Mouse (Mus musculus) midbrain, embryonic 15.5 days (tissue): ENCODE data around the gene Mcu. TPM values are rescaled to one million over a fixed set of nuclear protein-coding genes. Genes with fewer than 3 reads are reported as not detected.

Source experiments
- ATAC-seq: fragments of 200-750 bp; cut with Nextera tagmentation; replicated peaks from 2 replicates; pipeline ENCODE4 v1.8.0; 2017; ENCODE audit warnings: moderate TSS enrichment
- H3K27ac ChIP-seq: fragments of 300-500 bp; sonication (generic); 2 replicates; pipeline ENCODE4 v1.5.1; 2015; ENCODE audit warnings: mild to moderate bottlenecking, inconsistent platforms
- H3K27me3 ChIP-seq: fragments of 300-500 bp; sonication (generic); replicated peaks from 2 replicates; pipeline ENCODE4 v1.6.1; 2015; ENCODE audit warnings: inconsistent platforms
- H3K36me3 ChIP-seq: fragments of 300-500 bp; sonication (generic); replicated peaks from 2 replicates; pipeline ENCODE4 v1.6.1; 2015; ENCODE audit warnings: inconsistent platforms
- H3K4me1 ChIP-seq: fragments of 300-500 bp; sonication (generic); 2 replicates; pipeline ENCODE4 v1.6.1; 2015; ENCODE audit warnings: inconsistent platforms
- H3K4me2 ChIP-seq: fragments of 300-500 bp; sonication (generic); 2 replicates; pipeline ENCODE4 v1.6.1; 2015; ENCODE audit warnings: inconsistent platforms, mild to moderate bottlenecking, moderate library complexity
- H3K4me3 ChIP-seq: fragments of 300-500 bp; sonication (generic); 2 replicates; pipeline ENCODE4 v1.5.1; 2015; ENCODE audit warnings: mild to moderate bottlenecking, inconsistent platforms
- H3K9ac ChIP-seq: fragments of 300-500 bp; sonication (generic); 2 replicates; pipeline ENCODE4 v1.6.1; 2015; ENCODE audit warnings: mild to moderate bottlenecking, inconsistent platforms
- H3K9me3 ChIP-seq: fragments of 300-500 bp; sonication (generic); 2 replicates; pipeline ENCODE4 v1.6.1; 2016; ENCODE audit warnings: inconsistent platforms
- WGBS: fragments of 180-500 bp; shearing (Covaris S2); methylation state at CpG from one replicate; pipeline ENCODE4 v1.1.7; 2015; ENCODE audit warnings: mixed read lengths; 5-methylcytosine and 5-hydroxymethylcytosine counted together
- polyA plus RNA-seq: library from polyadenylated mRNA; unstranded; fragments of >200 nt; fragmentation: Nextera tagmentation; extraction: Ambion mirVana; gene quantifications from 2 replicates; pipeline ENCODE4 v1.2.1, GENCODE M21; 2015

Mcu gene
- polyA plus RNA-seq, 1 experiment from 2014 or later = 29.8 TPM

GRCm38 (mm10) chr10:59459767-59460166, 156.7 kb downstream of the Mcu start:
- Histone ChIP-seq H3K9ac (no peak overlapping the region), H3K27ac (no peak overlapping the region), H3K4me3 (no peak overlapping the region), H3K4me1 (no peaks in the 10 kb centered on the region), H3K9me3 (no peaks in the 10 kb centered on the region), H3K27me3 (no peaks in the 10 kb centered on the region), H3K36me3 (no peaks in the 10 kb centered on the region), H3K4me2 (no peak overlapping the region)
- ATAC-seq = no peak
- WGBS = 82% methylated on average over 12 of the region's 12 CpGs

GRCm38 (mm10) chr10:59454631-59455030, 161.9 kb downstream of the Mcu start:
- 95% methylated on average over 15 of the region's 15 CpGs for WGBS
- H3K4me3 ChIP-seq = no peak overlapping the region
- ATAC-seq = no peak
- no peaks in the 10 kb centered on the region for H3K9me3 ChIP-seq
- no peak overlapping the region for H3K27ac ChIP-seq
- no peak overlapping the region for H3K9ac ChIP-seq
- no peak overlapping the region for H3K4me2 ChIP-seq
- H3K4me1 ChIP-seq = 0 out of 2 replicates have a peak, but pooled peaks cover 2% of the 10 kb centered on the region
- H3K27me3 ChIP-seq = no peaks in the 10 kb centered on the region
- H3K36me3 ChIP-seq = no peaks in the 10 kb centered on the region

GRCm38 (mm10) chr10:59451839-59452238, 164.7 kb downstream of the Mcu start:
- Histone ChIP-seq H3K4me1 (0 out of 2 replicates have a peak, but pooled peaks cover 2% of the 10 kb centered on the region), H3K4me2 (no peak overlapping the region), H3K27ac (no peak overlapping the region), H3K36me3 (no peaks in the 10 kb centered on the region), H3K27me3 (no peaks in the 10 kb centered on the region), H3K4me3 (no peak overlapping the region), H3K9ac (no peak overlapping the region), H3K9me3 (no peaks in the 10 kb centered on the region)
- peak; percentile 82 for ATAC-seq
- 38% methylated on average over 5 of the region's 5 CpGs for WGBS

- H3K4me2 ChIP-seq = no peak overlapping the region
- H3K4me1 ChIP-seq = 0 out of 2 replicates have a peak, but pooled peaks cover 2% of the 10 kb centered on the region
- no peak overlapping the region for H3K4me3 ChIP-seq
- no peaks in the 10 kb centered on the region for H3K9me3 ChIP-seq
- H3K27ac ChIP-seq = no peak overlapping the region
- no peaks in the 10 kb centered on the region for H3K27me3 ChIP-seq
- no peaks in the 10 kb centered on the region for H3K36me3 ChIP-seq
- ATAC-seq = no peak
- 86% methylated on average over 9 of the region's 9 CpGs for WGBS
- no peak overlapping the region for H3K9ac ChIP-seq
These were observed 168.9 kb downstream of the Mcu start for GRCm38 (mm10) chr10:59447546-59447945.

- no peaks in the 10 kb centered on the region for H3K9me3 ChIP-seq
- no peak overlapping the region for H3K27ac ChIP-seq
- H3K4me2 ChIP-seq = no peak overlapping the region
- no peaks in the 10 kb centered on the region for H3K36me3 ChIP-seq
- H3K9ac ChIP-seq = no peak overlapping the region
- no peak for ATAC-seq
- H3K4me3 ChIP-seq = no peak overlapping the region
- no peaks in the 10 kb centered on the region for H3K27me3 ChIP-seq
- WGBS = 85% methylated on average over 10 of the region's 10 CpGs
- 0 out of 2 replicates have a peak, but pooled peaks cover 1% of the 10 kb centered on the region for H3K4me1 ChIP-seq
These were observed 169.5 kb downstream of the Mcu start for GRCm38 (mm10) chr10:59446911-59447437.

- no peaks in the 10 kb centered on the region for H3K4me1 ChIP-seq
- no peaks in the 10 kb centered on the region for H3K36me3 ChIP-seq
- no peak overlapping the region for H3K27ac ChIP-seq
- no peaks in the 10 kb centered on the region for H3K9me3 ChIP-seq
- no peak overlapping the region for H3K4me3 ChIP-seq
- H3K27me3 ChIP-seq = no peaks in the 10 kb centered on the region
- H3K9ac ChIP-seq = no peak overlapping the region
- no peak overlapping the region for H3K4me2 ChIP-seq
- 54% methylated on average over 8 of the region's 8 CpGs for WGBS
- no peak for ATAC-seq
These were observed 171.9 kb downstream of the Mcu start for GRCm38 (mm10) chr10:59444635-59445034.

GRCm38 (mm10) chr10:59444106-59444505, 172.4 kb downstream of the Mcu start:
- Histone ChIP-seq H3K4me3 (no peak overlapping the region), H3K4me2 (no peak overlapping the region), H3K9ac (no peak overlapping the region), H3K27me3 (no peaks in the 10 kb centered on the region), H3K4me1 (no peaks in the 10 kb centered on the region), H3K9me3 (no peaks in the 10 kb centered on the region), H3K36me3 (no peaks in the 10 kb centered on the region), H3K27ac (no peak overlapping the region)
- WGBS = 63% methylated on average over 3 of the region's 3 CpGs
- ATAC-seq = no peak

- Histone ChIP-seq H3K27ac (no peak overlapping the region), H3K36me3 (no peaks in the 10 kb centered on the region), H3K4me1 (no peaks in the 10 kb centered on the region), H3K4me2 (no peak overlapping the region), H3K27me3 (no peaks in the 10 kb centered on the region), H3K4me3 (no peak overlapping the region), H3K9ac (no peak overlapping the region), H3K9me3 (no peaks in the 10 kb centered on the region)
- no peak for ATAC-seq
- WGBS = 72% methylated on average over 7 of the region's 7 CpGs
These were observed 173.3 kb downstream of the Mcu start for GRCm38 (mm10) chr10:59443212-59443611.

- no peak for ATAC-seq
- Histone ChIP-seq H3K27me3 (no peaks in the 10 kb centered on the region), H3K4me1 (no peaks in the 10 kb centered on the region), H3K27ac (no peak within 1 kb of the TSS), H3K9ac (no peak within 1 kb of the TSS), H3K9me3 (no peaks in the 10 kb centered on the region), H3K36me3 (no peaks in the 10 kb centered on the region), H3K4me2 (no peak within 1 kb of the TSS), H3K4me3 (no peak within 1 kb of the TSS)
- 88% methylated on average over 11 of the region's 11 CpGs for WGBS
These were observed 174.8 kb downstream of the Mcu start, which contains the start of gene Oit3 for GRCm38 (mm10) chr10:59441735-59442134. TSS of gene Oit3 (minus strand) at chr10:59441778.

GRCm38 (mm10) chr10:59440177-59440576, 176.3 kb downstream of the Mcu start:
- H3K4me2 ChIP-seq = no peak overlapping the region
- 47% methylated on average over 6 of the region's 6 CpGs for WGBS
- no peaks in the 10 kb centered on the region for H3K9me3 ChIP-seq
- H3K27me3 ChIP-seq = no peaks in the 10 kb centered on the region
- no peaks in the 10 kb centered on the region for H3K36me3 ChIP-seq
- H3K4me3 ChIP-seq = no peak overlapping the region
- no peak overlapping the region for H3K27ac ChIP-seq
- H3K4me1 ChIP-seq = no peaks in the 10 kb centered on the region
- ATAC-seq = no peak
- no peak overlapping the region for H3K9ac ChIP-seq

GRCm38 (mm10) chr10:59439508-59439931, 177.0 kb downstream of the Mcu start:
- Histone ChIP-seq H3K4me3 (no peak overlapping the region), H3K9ac (no peak overlapping the region), H3K36me3 (no peaks in the 10 kb centered on the region), H3K27me3 (no peaks in the 10 kb centered on the region), H3K9me3 (no peaks in the 10 kb centered on the region), H3K4me2 (no peak overlapping the region), H3K4me1 (no peaks in the 10 kb centered on the region), H3K27ac (no peak overlapping the region)
- ATAC-seq = no peak
- WGBS = 57% methylated on average over 5 of the region's 5 CpGs

- no peaks in the 10 kb centered on the region for H3K9me3 ChIP-seq
- 93% methylated on average over 12 of the region's 12 CpGs for WGBS
- H3K4me3 ChIP-seq = no peak overlapping the region
- no peak overlapping the region for H3K4me2 ChIP-seq
- no peak for ATAC-seq
- H3K27me3 ChIP-seq = no peaks in the 10 kb centered on the region
- H3K4me1 ChIP-seq = no peaks in the 10 kb centered on the region
- no peaks in the 10 kb centered on the region for H3K36me3 ChIP-seq
- no peak overlapping the region for H3K27ac ChIP-seq
- no peak overlapping the region for H3K9ac ChIP-seq
These were observed 177.8 kb downstream of the Mcu start for GRCm38 (mm10) chr10:59438651-59439050.

GRCm38 (mm10) chr10:59435746-59436145, 180.7 kb downstream of the Mcu start:
- 95% methylated on average over 18 of the region's 18 CpGs for WGBS
- no peaks in the 10 kb centered on the region for H3K27me3 ChIP-seq
- H3K4me3 ChIP-seq = no peak overlapping the region

More at GRCm38 (mm10) chr10:59435746-59436145, 180.7 kb downstream of the Mcu start:
- H3K9ac ChIP-seq = no peak overlapping the region
- no peaks in the 10 kb centered on the region for H3K36me3 ChIP-seq
- no peak for ATAC-seq
- no peaks in the 10 kb centered on the region for H3K4me1 ChIP-seq
- no peaks in the 10 kb centered on the region for H3K9me3 ChIP-seq
- H3K27ac ChIP-seq = no peak overlapping the region
- no peak overlapping the region for H3K4me2 ChIP-seq
